Comparison of ENCODE assay signal across 8 mouse cellular contexts in genomic region chrX:38250352-38250950, GRCm38 (mm10). TPM values are rescaled to one million over a fixed set of nuclear protein-coding genes. Genes with fewer than 3 reads are reported as not detected.
DNase-seq lines count a peak whose midpoint lies in the region; ATAC-seq and TF ChIP-seq lines count a peak whose summit lies in the region.
"Had no signal": no experiment of that assay in that cellular context is flagged by ENCODE, and none has a peak within 500 bp of the region (broad histone marks: within the 10 kb centered on the region; RNA-seq: fewer than 3 reads in every experiment).

No protein-coding gene starts in this region.

- H3K4me1 ChIP-seq in midbrain, embryonic 10.5 days: peaks cover 26% of the 10 kb centered on the region
- H3K4me1 ChIP-seq in stomach, embryonic 15.5 days: no peaks in the 10 kb centered on the region

- H3K9ac ChIP-seq in stomach, embryonic 15.5 days: no peak overlapping the region

- peak; percentile 5 to 9 for DNase-seq in lung, adult 18-20 months
- DNase-seq in lung, postnatal 25 days (ENCODE audit: low spot score): no peak
- DNase-seq in left cerebral cortex, adult 2 months (ENCODE audit: extremely low spot score in 1 of 2, low spot score in 2 of 2): peak; percentile 13 to 22
- peak; percentile 36 for DNase-seq in midbrain, embryonic 10.5 days (ENCODE audit: low spot score)

- WGBS in midbrain, embryonic 10.5 days: 19% methylated on average over 18 of the region's 18 CpGs
- 28% methylated on average over 18 of the region's 18 CpGs for WGBS in stomach, embryonic 15.5 days

- H3K27ac ChIP-seq in left cerebral cortex, adult 2 months: no peak overlapping the region
- H3K27ac ChIP-seq in midbrain, embryonic 10.5 days (replicated peaks): no peak overlapping the region
- no peak overlapping the region for H3K27ac ChIP-seq in stomach, embryonic 15.5 days

- peak; percentile 37; the same call in 1 of the 2 replicates for ATAC-seq in common myeloid progenitor, adult 5-6 weeks (replicated peaks; ENCODE audit: low read depth, poor library complexity, severe bottlenecking)
- peak; percentile 27; the same call in 1 of the 2 replicates for ATAC-seq in granulocyte monocyte progenitor cell, adult 5-6 weeks (replicated peaks; ENCODE audit: poor library complexity, severe bottlenecking)
- peak; percentile 56; the same call in 1 of the 2 replicates for ATAC-seq in stomach, embryonic 15.5 days (ENCODE audit: insufficient read depth, low FRiP score, low read depth)

- intact Hi-C loops in left cerebral cortex, adult 2 months (cut with DNase I): loop anchor here (5.0 kb wide), 2 partner anchors 58 to 187 kb away; no protein-coding TSS in a partner anchor

- H3K4me3 ChIP-seq in left cerebral cortex, adult 2 months: peak overlapping the region; percentile 29
- peak overlapping the region; percentile 54 for H3K4me3 ChIP-seq in midbrain, embryonic 10.5 days
- H3K4me3 ChIP-seq in stomach, embryonic 15.5 days (replicated peaks): peak overlapping the region; percentile 37
- H3K4me3 ChIP-seq: erythroblast, embryonic 14.5 days had no signal

- H3K27me3 ChIP-seq in midbrain, embryonic 10.5 days (ENCODE audit: low read depth, poor library complexity, severe bottlenecking): peaks cover 39% of the 10 kb centered on the region
- H3K27me3 ChIP-seq in stomach, embryonic 15.5 days (replicated peaks): no peaks in the 10 kb centered on the region

- peak; percentile 1 for TF ChIP-seq CTCF in left cerebral cortex, adult 2 months (IDR thresholded peaks at IDR 0.05)

- H3K4me2 ChIP-seq in stomach, embryonic 15.5 days: peak overlapping the region; percentile 73

- no peaks in the 10 kb centered on the region for H3K36me3 ChIP-seq in midbrain, embryonic 10.5 days
- no peaks in the 10 kb centered on the region for H3K36me3 ChIP-seq in stomach, embryonic 15.5 days

- H3K9me3 ChIP-seq in midbrain, embryonic 10.5 days (replicated peaks): no peaks in the 10 kb centered on the region
- no peaks in the 10 kb centered on the region for H3K9me3 ChIP-seq in stomach, embryonic 15.5 days

RNA-seq across cellular contexts. Expression of gene Tmem255a, which starts 1.8 kb away (rescaled TPM):
- total RNA-seq in common myeloid progenitor, adult 5-6 weeks (2017): not detected in 2 replicates
- not detected in 2 replicates for total RNA-seq in granulocyte monocyte progenitor cell, adult 5-6 weeks (2014; fragmentation: Nextera tagmentation)
- 0.26 TPM in 1 of 2 replicates, not detected in the other for total RNA-seq in granulocyte monocyte progenitor cell, adult 5-6 weeks (2017)
- total RNA-seq in left cerebral cortex, adult 2 months (2021): 10 to 100 TPM; 16.9 to 26.7 TPM
- 11.2 and 11.9 TPM in 2 replicates for polyA plus RNA-seq in midbrain, embryonic 10.5 days (2016; fragmentation: Nextera tagmentation; extraction: Ambion mirVana)
- polyA plus RNA-seq in stomach, embryonic 15.5 days (2015; fragmentation: Nextera tagmentation; extraction: Ambion mirVana): 31.8 and 34.5 TPM in 2 replicates
- polyA plus RNA-seq: erythroblast, embryonic 14.5 days had no signal

Comparison
In these comparisons a context has a peak if more than half of its experiments do, and no peak if none do; other contexts are left out.
1. RNA of gene Tmem255a, which starts 1.8 kb away (total RNA-seq): 16.9 to 26.7 TPM in left cerebral cortex, adult 2 months; not detected in common myeloid progenitor, adult 5-6 weeks and 0.26 TPM in granulocyte monocyte progenitor cell, adult 5-6 weeks; every median in the first group is over 10 times any median in the second.
2. Peak in every context shown above with its lines, with median percentiles within 50 percentile points of each other: ATAC-seq and H3K4me3 ChIP-seq.